20 mouse cellular contexts compared by ENCODE assay signal in genomic region chrX:164410562-164410961, GRCm38 (mm10). TPM values are rescaled to one million over a fixed set of nuclear protein-coding genes. Genes with fewer than 3 reads are reported as not detected.
"Had no signal": no experiment of that assay in that cellular context is flagged by ENCODE, and none has a peak within 500 bp of the region (broad histone marks: within the 10 kb centered on the region; RNA-seq: fewer than 3 reads in every experiment).

No protein-coding gene starts in this region.

- H3K4me2 ChIP-seq: neural tube, embryonic 13.5 days; neural tube, embryonic 15.5 days; stomach, embryonic 15.5 days had no signal

- H3K36me3 ChIP-seq: neural tube, embryonic 13.5 days; neural tube, embryonic 15.5 days; stomach, embryonic 15.5 days had no signal

- H3K4me1 ChIP-seq: neural tube, embryonic 13.5 days; neural tube, embryonic 15.5 days; stomach, embryonic 15.5 days had no signal

- H3K4me3 ChIP-seq: neural tube, embryonic 13.5 days; neural tube, embryonic 15.5 days; stomach, embryonic 15.5 days had no signal

- H3K9ac ChIP-seq: neural tube, embryonic 13.5 days; neural tube, embryonic 15.5 days; stomach, embryonic 15.5 days had no signal

- H3K9me3 ChIP-seq: neural tube, embryonic 13.5 days; neural tube, embryonic 15.5 days; stomach, embryonic 15.5 days had no signal

- DNase-seq: retina, postnatal 1 day; right cerebral cortex, adult 18-20 months; right cerebral cortex, postnatal 14 days; right cerebral cortex, postnatal 25 days; right cerebral cortex, postnatal 4 days; spleen, adult 18-20 months; thymus, adult 18-20 months; thymus, adult 2 months; thymus, postnatal 14 days; thymus, postnatal 25 days; thymus, postnatal 36 days; thymus, postnatal 4 days had no signal

- H3K27me3 ChIP-seq: stomach, embryonic 15.5 days had no signal

- H3K27ac ChIP-seq: neural tube, embryonic 13.5 days; neural tube, embryonic 15.5 days; stomach, embryonic 15.5 days; stomach, postnatal 0 days had no signal

RNA-seq across cellular contexts. Expression of gene Asb11, which starts 26.2 kb away (rescaled TPM):
- polyA plus RNA-seq: neural tube, embryonic 13.5 days; neural tube, embryonic 14.5 days; neural tube, embryonic 15.5 days; spleen, adult 2 months; stomach, embryonic 14.5 days; stomach, embryonic 15.5 days; thymus, postnatal 0 days had no signal
